Mouse (Mus musculus) yolk sac, embryonic 10.5 days (tissue): ENCODE data around the gene Gspt1.
A peak's percentile ranks its signal among the peaks of the same experiment; 100 is the strongest.
"Not testable (repeated sequence)": the region's sequence is repeated elsewhere in the genome, so short reads cannot be mapped to it uniquely, and the experiment has no call there.

Source experiments
- DNase-seq: peaks from one replicate; pipeline ENCODE4 v3.0.0-alpha.2; 2017; ENCODE audit warnings: low spot score

Gene Gspt1

DNA sequence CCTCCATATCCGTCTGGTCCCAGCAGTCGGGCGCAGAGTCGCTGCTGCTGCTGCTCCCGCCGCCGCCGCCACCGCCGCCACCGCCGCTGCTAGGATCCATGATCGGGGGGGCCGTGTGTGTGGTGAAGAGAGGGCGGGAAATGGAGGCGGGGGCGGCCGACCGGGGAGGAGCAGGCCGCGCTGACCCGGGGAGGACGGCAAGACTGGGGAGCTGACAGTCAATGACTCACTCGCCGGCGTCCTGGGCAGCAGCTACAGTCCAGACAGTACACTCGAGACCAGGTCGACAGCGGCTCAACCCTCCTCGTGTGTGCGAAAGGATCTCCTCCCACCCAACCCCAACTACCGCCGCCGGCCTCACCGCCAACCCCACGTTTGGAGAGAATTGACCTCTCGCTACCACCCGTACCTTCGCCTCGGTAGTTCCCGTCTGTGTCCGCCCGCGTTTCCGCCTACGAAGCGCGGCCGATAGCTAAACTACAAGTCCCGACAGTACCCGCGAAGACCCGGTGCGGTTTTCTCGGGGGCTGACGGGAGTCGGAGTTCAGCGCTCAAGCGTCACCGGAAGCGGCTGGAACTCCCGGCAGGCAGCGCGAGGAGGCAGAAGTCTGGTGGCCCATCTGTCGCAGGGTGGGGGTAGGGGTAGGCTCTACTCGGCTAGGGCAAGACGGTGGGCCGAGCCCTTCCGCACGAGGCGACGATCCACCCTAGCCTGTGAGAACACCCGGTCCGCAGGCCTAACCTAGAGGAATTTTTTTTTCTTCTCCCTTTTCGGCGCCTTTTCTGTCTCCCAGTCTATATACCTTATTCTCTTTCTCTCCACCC lies at the start of gene Gspt1:
Gene Gspt1, minus strand, starts transcription at position 428 of the 825 bp plus-strand sequence.
- DNase-seq: peak; percentile 99

DNA sequence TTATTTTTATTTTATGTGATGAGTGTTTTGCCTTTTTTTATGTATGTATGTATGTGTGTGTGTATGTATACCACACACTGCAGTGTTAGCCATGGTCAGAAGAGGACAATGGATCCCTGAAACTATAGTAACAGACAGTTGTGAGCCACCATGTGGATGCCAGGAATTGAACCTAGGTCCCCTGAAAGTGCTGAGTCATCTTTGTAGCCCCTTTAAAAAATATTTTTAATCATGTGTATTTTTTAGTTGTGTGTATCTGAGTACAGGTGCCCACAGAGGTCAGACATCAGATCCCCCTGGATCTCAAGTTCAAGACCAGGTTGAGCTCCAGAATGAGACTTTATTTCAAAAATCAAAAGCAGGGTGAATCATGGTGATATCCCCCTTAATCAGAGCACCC lies 49.6 kb upstream of the Gspt1 start:
- DNase-seq: no peak

DNA sequence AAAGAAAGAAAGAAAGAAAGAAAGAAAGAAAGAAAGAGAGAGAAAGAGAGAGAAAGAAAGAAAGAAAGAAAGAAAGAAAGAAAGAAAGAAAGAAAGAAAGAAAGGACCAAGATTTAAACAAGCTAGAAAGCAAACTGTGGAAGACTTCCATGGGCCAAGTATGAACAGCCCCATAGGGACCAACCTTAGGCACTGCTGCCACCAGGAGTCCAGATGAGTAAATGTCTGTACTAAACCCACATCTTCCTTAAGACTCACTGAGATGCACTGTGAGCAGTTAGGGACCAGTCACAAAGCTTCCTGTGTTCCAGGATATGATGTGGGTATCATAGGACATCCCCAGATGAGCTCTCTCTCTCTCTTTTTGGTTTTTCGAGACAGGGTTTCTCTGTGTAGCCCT lies 43.6 kb upstream of the Gspt1 start:
- not testable (repeated sequence) for DNase-seq

DNA sequence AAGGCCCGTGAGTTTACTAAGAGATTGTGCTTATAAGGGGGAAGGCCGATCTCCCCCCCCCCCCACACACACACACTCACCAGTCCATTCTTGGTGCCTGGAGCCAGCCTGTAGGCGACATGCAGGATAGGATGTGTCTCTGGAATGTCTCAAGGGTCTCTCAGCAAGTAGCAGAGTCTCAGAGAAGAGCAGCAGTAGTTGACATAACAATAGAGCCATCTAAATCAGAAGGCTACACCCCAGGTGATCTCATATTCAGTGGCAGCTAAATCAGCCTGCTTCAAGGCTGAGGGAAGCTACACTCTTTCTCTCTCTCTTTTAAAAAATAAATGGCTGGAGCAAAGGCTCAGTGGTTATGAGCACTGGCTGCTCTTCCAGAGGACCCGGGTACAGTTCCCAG lies 41.5 kb upstream of the Gspt1 start:
- not testable (repeated sequence) for DNase-seq

DNA sequence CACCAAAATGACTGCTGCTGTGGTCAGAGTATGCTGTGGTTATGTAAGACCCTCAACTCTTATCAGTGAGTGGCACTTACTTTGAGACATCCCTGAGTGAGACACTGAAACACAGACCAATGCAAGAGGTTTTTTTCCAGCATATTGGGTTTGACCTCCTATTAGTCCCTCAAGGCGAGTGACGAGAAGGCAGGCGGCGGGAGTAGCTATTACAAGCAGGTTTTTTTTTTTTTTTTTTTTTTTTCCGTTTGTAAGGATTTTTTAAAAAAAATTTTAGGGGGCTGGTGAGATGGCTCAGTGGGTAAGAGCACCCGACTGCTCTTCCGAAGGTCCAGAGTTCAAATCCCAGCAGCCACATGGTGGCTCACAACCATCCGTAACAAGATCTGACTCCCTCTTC lies 34.7 kb upstream of the Gspt1 start:
- not testable (repeated sequence) for DNase-seq

DNA sequence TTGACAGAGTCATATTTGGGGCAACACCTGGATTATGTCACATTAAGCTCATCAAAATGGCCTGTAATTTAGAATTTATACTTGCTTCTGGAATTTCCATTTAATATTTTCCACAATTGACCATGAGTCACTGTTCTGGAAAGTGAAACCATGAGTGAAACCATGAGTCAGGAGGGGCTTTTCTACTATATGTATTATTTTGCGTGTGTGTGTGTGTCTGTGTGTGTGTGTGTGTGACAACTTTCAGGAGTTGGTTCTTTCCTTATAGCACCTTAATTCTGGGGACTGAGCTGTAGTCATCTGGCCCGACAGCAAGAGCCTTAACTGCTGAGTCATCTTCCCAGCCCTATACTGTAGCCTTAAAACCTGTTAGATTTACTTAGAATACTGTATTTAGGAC lies 31.8 kb upstream of the Gspt1 start:
- no peak for DNase-seq

DNA sequence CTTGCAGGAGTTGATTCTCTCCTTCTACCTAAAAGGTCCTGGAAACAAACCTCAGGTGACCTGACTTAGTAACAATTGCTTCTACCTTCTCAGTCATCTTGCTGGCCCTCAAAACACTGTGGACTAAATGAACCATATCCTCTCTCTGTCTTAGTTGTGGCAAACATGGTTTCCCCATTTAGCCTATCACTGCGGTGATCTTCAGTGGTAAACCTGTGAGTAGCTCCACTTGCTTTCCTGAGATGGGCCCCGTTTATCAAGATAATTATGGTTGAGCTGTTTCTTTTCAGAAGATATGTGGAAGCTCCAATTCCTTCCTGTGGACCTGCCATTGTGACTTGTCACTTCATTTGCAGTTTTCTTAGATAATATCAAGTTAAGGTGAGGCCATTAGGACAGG lies 30.8 kb upstream of the Gspt1 start:
- DNase-seq: no peak

DNA sequence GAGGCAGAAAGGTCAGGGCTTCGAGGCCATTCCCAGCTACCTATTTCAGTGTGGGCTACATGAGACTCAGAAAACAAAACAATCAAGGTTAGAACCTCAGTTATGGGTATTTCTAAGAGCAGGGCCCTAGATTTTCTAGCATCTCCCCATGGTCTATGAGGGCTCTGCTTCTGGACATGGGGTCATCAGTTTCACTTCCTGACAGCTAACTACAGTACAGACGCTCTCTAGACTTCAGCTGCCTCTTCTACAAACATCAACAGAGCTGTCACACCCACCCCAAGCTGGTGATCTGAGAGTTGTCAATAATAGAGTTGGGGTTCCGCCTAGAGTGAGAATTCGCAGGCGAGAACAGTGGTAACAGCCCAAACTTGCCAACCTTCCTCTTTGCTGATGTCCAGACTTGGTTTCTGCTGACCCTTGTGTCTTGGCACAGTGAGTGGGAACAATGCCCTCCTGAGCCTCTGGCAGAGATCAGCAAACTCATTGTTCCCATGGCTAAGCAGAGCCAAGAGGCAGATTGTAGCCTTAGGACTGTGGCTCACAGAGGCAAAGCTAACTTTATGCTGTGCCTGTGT lies 28.6 kb upstream of the Gspt1 start:
- DNase-seq: no peak

DNA sequence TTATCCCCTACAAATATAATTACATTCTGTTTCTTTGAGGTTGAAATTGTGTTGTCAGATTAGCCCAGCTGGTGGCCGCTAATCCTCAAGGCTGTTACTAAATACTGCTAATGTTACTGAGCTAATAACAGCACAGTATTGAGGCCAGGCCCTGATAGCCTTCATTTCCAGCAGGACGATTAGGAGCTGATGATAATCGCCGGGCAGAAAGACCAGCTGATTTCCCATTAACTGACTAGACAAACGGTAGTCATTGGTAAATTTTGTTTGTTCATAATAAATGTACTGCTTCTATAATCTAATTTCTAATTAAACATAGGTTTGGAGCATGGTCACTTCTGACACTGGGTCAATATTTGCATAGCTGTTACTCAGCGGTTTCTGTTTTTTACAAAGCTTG lies 24.7 kb upstream of the Gspt1 start:
- no peak for DNase-seq

DNA sequence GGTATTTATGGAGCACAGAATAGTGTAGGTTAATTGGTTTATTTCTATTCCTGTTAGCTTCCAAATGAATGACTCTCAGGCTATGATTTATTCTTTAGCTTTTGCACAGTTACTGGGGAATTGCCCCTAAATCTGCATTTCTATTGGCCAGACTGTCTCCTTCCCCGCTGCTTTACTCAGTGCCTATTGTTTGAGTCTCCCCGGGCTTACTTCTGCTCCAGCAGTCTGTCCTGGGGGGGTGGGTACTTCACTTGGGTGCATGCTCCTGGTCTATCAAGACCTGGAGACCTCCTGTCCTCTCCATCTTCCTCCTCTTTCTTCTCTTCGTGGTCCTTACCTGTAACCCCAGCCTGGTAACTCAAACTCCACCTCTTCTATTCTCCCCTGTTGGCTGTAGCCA lies 22.8 kb upstream of the Gspt1 start:
- no peak for DNase-seq

DNA sequence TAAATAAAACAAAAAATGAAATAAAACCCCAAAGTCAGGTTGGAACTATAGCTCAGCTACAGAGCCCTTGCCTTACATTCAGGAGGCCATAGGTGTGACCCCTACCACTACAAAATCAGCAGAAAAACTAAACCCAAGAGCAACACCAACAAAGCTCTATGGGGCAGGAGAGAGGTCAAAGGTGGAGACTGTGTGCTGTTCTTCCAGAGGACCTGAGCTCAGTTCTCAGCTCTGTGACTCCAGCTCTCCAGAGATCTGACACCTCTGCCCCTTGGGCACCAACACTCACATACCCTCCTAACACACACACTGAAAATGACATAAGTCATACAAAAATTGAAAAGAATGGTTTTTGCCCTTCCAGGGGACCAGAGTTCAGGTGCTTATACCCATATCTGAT lies 16.9 kb upstream of the Gspt1 start:
- DNase-seq: no peak

DNA sequence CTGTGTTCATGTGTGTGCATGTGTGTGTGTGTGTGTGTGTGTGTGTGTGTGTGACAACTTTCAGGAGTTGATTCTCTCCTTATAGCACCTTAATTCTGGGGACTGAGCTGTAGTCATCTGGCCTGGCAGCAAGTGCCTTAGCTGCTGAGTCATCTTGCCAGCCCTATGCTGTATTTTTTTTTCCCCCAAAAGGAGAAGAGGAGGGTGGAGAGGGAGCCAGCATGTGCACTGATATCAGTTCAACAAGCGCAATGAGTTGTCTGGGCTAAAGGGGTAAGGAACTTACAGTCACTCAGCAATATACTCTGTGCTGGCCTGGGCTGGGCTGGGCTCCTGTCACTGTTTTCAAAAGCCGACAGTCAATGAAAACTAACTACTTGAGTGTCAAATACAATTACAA lies 16.5 kb upstream of the Gspt1 start:
- no peak for DNase-seq

DNA sequence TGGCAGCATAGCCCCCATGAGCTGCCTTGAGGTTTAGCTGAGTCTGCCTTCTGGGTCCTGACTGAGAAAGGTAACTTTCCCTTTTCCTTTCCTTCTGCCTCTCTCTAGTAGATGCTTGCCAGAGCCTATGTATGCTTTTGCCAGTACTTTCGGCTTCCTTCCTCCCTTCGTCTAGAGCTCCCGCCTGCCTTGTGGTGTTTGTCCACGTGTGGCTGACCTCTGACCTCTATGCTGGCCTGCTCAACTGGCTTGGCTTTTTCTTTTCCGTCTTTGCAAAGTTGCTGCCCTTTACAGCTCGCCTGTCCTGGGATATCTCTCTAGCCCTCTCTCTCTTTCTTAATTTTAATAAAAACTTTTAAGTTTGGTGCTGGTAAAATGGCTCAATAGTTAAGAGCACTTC lies 15.7 kb upstream of the Gspt1 start:
- peak; percentile 63 for DNase-seq

DNA sequence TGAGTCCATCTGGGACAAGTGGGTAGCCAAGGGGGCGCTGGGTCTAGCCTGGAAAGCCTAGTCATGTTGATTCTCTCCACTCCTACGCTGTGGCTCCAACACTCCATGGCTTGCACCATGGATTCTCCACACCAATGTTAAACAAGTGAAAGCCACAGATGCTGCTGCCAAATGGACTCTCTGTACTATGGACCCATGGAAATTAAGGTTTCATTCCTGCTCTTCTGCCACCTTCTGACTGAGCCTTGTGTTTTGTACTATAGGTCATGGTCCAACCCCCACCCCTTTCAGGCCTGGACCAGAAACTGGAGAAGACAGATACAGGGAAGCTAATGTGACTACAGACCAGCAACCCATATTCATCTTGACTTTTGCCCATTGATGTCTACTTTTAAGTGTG lies 12.4 kb upstream of the Gspt1 start:
- DNase-seq: no peak

DNA sequence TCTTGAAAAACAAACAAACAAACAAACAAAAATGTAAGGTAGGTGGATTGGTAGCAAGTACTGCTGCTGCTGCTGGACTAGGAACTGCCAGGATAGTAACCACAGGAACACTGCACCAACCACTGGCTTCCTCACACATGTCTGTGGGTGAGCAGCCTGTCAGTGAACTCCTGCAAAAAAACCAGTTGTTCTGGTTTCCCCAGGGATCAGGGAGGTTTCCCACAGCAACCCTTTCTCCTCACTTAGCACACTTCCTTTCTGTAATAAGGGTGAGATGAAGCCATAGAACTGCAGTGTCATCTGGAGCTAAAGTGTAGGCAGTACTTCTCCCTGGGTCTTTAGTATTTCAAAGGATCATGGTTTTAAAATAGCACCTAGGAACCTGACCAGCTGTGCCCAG lies 9.1 kb upstream of the Gspt1 start:
- DNase-seq: no peak

DNA sequence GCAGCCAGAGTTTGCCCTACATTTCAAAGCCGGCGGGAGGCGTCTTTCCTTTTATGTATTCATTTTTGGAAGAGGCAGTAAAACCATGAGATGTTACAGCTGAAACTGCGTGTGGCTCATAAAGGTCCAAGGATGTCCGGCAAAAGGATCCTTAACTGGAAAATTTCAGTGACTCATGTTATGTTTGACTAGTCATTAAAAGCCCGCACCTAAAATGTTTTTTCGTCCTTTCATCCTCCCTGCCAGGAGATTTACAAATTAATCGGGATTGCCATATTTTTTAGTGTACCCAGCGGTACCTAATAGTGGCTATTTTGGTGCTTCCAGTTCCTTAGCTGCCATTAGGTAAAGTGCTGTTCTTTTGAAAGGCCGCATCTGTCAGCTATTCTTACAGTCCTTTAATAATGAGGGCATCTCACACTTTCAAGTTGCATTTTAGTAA lies 619 bp upstream of the Gspt1 start:
- no peak for DNase-seq

DNA sequence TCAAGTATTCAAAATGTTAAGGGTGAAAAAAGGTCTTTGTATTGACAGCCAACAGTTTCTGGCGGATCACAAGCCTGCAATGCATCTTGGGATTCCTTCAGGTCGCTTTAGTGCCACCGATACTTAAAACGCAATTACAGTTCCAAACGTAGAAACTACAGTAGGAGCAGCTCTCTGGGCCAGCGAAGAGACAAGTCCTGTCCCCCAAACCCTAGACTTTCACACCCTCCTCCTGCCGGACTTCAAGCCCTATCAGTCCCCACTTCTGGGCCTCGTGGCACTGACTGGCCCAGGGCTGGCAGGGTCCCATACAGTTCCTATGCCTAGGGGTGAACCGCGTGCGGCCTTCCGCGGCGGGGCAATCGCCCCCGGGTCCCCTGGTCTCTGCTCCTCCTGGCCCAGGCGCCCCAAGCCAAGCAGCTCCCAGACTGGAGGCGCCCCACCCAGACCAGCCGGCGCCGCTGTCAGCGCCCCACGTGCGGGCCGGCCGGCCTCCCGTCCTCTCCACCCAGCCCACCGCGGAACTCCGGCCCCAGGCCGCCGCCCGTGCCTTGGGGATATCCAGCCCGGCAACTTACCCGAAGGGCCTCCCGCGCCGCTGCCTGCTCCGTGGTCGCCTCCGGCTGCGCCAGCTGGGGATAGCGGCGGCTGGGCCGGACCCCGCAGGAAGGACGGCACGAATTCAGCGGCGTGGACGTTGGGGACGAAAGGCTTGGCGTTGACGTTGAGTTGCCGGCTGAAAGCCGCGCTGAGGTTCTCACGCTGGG lies 877 bp downstream of the Gspt1 start:
- peak; percentile 57 for DNase-seq

DNA sequence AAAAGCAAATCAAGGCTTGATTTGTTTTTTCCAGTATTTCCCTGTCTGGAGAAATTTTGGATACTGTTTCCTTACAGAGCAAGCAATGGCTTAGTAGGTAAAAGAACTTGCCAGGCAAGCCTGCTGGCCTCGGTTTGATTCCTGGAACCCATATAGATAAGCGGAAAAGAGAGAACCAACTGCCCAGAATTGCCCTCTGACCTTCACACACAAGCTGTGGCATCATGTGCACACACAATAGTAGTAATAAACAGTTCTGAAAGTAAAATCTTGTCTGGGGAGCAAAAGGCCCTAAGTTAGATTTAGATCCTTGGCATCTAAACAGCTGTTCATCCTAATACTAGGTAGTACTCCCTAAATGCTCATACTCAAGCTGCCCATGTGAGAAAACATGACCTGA lies 6.3 kb downstream of the Gspt1 start:
- no peak for DNase-seq

DNA sequence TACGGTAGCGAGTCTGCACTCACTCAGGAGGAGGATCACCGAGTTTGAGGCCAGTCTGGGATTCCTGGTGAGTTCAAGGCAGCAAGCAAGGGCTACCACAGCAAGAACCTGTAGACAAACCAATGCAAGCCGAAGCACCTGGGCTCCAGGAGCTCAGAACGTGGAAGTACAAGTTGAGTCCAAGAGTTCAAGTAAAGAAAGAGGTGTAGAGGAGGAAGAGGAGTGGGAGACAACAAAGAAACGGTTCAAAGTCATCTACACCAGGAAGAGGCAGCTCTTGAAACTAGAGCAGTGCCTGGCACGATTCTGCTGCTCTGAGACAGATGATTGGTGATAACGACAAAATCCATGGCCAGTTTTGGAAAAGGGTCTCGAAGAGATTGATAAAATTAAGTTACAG lies 8.4 kb downstream of the Gspt1 start:
- no peak for DNase-seq

DNA sequence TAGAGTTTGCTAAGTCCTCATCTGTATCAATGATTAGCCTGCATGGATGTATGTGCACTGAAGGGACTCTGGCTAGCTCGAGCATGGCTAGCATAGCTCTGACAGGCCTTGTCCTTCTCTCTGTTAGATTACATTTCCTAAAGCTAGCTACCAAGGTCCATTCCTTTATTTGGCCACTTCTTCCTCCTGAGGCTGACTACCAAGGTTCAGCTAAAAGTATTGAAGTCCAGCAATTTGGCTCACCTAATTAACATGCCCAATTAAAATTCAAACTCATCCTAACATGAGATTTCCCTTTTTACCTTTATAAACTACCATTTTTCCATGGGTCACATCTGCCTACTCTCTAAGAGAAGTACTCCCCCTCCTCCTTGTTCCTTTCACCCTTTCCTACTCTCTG lies 11.7 kb downstream of the Gspt1 start:
- no peak for DNase-seq

DNA sequence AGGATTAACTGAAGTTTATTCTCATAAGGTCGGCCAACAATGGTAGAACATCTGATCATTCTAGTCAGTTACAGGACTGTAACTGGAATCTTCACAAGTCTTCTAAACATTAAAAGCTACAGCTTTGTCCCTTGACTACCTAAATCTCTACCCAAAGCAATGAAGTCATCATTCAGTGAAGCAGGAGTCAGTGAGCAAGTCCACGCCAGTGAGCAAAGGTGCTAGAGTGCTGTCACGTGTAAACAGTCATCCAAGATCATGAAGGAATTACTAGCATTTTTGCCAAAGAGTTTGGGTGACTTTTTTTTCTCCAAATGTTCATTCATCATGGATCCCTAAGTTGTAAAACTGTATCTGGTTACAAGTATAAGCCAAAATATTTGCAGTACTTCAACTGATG lies 36.3 kb downstream of the Gspt1 start:
- DNase-seq: no peak

DNA sequence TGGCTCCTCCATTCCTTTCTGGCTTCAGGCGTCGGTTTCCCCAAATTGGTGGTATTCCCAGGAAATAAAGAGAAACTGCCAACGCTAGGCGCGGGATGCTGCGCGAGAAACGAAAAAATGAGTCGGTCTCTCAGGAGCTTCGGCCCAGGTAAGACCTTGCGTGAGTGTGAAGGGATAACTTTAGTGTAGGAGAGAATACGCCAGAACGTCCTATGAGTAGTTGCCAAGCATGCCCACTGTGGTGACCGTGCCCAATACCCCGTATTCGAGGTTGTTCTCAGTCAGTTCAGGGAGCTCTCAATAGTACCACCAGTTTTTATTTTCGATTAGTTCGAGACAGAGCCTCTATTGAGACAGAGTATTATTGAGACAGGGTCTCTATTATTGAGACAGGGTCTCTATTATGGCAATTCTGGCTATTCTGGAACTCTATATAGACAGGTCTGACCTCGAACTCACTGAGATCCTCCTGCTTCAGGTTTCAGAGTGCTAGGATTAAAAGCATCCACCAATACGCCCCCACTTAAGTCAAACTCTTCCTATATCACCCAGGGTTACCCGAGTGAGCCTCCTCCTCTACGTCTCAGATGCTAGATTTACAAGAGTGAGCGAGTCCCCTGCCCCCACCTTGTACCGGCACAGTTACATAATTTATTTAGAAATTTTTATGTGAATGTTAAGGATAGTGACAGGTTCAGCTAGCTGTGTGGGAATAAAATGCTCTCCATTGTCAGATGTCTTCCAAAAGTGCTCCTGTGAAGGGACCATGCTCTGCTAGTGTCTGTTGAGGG lies 50.3 kb downstream of the Gspt1 start:
- no peak for DNase-seq
